Mouse (Mus musculus) liver, embryonic 13.5 days (tissue): ENCODE measurements at regions not wholly inside any gene's neighbourhood (a gene's known extent, or its start where the extent isn't known, plus 50 kb on each side); places are given as distances from the start of the nearest gene placed in this dataset.
"Not testable (repeated sequence)": the region's sequence is repeated elsewhere in the genome, so short reads cannot be mapped to it uniquely, and the experiment has no call there.

Experiments
- ATAC-seq: fragments of 200-750 bp; cut with Nextera tagmentation; 2 replicates; pipeline ENCODE4 v1.8.0; 2017; ENCODE audit warnings: low read depth, mild to moderate bottlenecking, moderate number of reproducible peaks, moderate library complexity
- DNase-seq: peaks from one replicate; pipeline ENCODE4 v3.0.0; 2022
- H3K27ac ChIP-seq: fragments of 300-500 bp; sonication (generic); 2 replicates; pipeline ENCODE4 v1.5.1; 2015; ENCODE audit warnings: moderate library complexity, mild to moderate bottlenecking, inconsistent platforms
- H3K27me3 ChIP-seq: fragments of 300-500 bp; sonication (generic); 2 replicates; pipeline ENCODE4 v1.6.1; 2015; ENCODE audit warnings: mild to moderate bottlenecking, inconsistent platforms
- H3K36me3 ChIP-seq: fragments of 300-500 bp; sonication (generic); 2 replicates; pipeline ENCODE4 v1.6.1; 2015; ENCODE audit warnings: mild to moderate bottlenecking, inconsistent platforms
- H3K4me1 ChIP-seq: fragments of 300-500 bp; sonication (generic); replicated peaks from 2 replicates; pipeline ENCODE4 v1.6.1; 2015; ENCODE audit warnings: inconsistent platforms
- H3K4me2 ChIP-seq: fragments of 300-500 bp; sonication (generic); 2 replicates; pipeline ENCODE4 v1.6.1; 2015; ENCODE audit warnings: inconsistent platforms, mild to moderate bottlenecking, moderate library complexity
- H3K4me3 ChIP-seq: fragments of 300-500 bp; sonication (generic); replicated peaks from 2 replicates; pipeline ENCODE4 v1.5.1; 2015; ENCODE audit warnings: mild to moderate bottlenecking, inconsistent platforms
- H3K9ac ChIP-seq: fragments of 300-500 bp; sonication (generic); 2 replicates; pipeline ENCODE4 v1.6.1; 2015; ENCODE audit warnings: mild to moderate bottlenecking, inconsistent platforms
- H3K9me3 ChIP-seq: fragments of 300-500 bp; sonication (generic); replicated peaks from 2 replicates; pipeline ENCODE4 v1.6.1; 2016; ENCODE audit warnings: inconsistent platforms
- WGBS: fragments of 180-500 bp; shearing (Covaris S2); methylation state at CpG from one replicate; pipeline ENCODE4 v1.1.7; 2015; ENCODE audit not compliant: insufficient replicate concordance; 5-methylcytosine and 5-hydroxymethylcytosine counted together

DNA sequence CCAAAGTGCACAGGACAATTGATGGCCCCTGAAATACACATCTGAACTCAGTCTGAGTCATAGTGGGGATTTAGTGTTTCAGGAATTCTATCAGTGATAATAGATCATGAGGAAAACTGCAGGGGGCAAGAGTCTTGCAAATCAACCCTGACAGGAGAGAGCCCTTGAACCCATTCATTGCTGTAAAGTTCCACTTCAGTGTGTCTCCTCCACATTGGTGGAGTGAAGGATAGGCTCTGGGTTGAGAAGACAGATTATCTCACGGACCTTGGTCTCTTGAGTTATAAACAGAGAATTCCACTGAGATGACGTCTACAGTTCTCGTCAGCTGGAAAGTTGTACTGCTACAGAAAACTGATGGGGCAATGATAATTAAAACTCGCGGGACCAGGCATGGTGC is 97.3 kb upstream of the Abca1 start:
- Histone ChIP-seq H3K9me3 (no peaks in the 10 kb centered on the region), H3K4me1 (no peaks in the 10 kb centered on the region), H3K9ac (no peak overlapping the region), H3K4me3 (no peak overlapping the region), H3K27me3 (no peaks in the 10 kb centered on the region), H3K36me3 (no peaks in the 10 kb centered on the region), H3K4me2 (no peak overlapping the region), H3K27ac (no peak overlapping the region)
- ATAC-seq (no peak), DNase-seq (no peak)
- 65% methylated on average over 5 of the region's 5 CpGs for WGBS

DNA sequence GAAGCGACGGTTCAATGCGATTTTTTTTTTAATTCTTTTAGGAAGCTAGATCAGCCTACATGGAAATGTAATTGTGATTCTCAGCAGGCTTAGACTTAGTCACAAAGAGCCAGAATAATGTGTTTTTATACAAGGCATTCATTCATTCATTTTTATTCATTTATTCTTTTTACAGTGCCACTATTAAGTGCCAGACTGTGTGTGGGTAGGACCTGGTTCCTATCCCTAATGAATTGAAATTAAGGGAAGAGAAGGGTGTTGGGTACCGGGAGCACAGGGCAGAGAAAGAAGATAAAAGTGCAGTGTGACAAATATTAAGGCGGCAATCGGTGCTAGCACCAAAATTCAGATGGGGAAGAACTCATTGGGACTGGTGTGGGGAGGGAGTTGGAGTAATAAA is 94.8 kb upstream of the Abca1 start:
- Histone ChIP-seq H3K4me1 (no peaks in the 10 kb centered on the region), H3K9me3 (no peaks in the 10 kb centered on the region), H3K4me2 (no peak overlapping the region), H3K27me3 (no peaks in the 10 kb centered on the region), H3K4me3 (no peak overlapping the region), H3K36me3 (no peaks in the 10 kb centered on the region), H3K27ac (no peak overlapping the region), H3K9ac (no peak overlapping the region)
- DNase-seq: no peak
- ATAC-seq: no peak
- WGBS: 71% methylated on average over 6 of the region's 6 CpGs

DNA sequence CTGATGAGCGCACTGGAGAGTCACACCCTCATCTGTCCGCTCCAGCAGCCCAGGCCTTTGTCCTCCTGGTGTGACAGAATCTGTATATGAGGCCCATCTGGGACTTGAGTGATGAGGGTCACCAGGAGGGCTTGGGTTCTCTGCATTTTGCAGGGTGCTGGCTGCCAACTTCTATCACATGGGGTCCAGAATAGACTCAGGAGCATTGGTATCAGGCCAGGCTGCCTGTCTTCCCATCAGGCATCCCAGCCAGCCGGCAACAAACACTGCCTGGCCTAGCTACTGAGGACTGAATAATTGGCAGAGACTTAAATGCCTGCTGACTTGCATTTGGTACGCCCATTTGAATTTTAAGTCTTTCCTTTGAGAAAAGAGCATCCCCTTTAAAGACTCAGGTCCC is 94.0 kb upstream of the Abca1 start:
- Histone ChIP-seq H3K27ac (no peak overlapping the region), H3K27me3 (no peaks in the 10 kb centered on the region), H3K36me3 (no peaks in the 10 kb centered on the region), H3K9ac (no peak overlapping the region), H3K9me3 (no peaks in the 10 kb centered on the region), H3K4me2 (no peak overlapping the region), H3K4me3 (no peak overlapping the region), H3K4me1 (no peaks in the 10 kb centered on the region)
- 70% methylated on average over 4 of the region's 4 CpGs for WGBS
- DNase-seq (no peak), ATAC-seq (no peak)

DNA sequence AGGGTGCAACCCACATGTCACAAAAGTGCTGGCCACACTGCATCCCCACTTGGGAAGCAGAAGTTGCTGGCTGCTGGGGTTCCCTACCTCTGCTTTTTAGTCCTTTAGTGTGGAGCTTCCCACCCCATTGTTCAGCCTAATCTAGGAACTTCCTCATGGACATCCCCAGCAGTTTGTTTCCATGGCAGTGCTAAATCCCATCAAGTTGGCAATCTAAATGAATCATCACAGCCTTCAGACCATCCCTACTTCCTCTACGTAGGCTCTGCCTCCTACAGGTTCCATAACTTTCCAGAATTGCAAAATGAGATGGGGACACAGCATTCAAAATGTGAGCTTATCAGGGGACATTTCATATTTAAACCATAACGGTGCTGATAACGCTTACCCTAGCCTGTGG is 90.6 kb upstream of the Abca1 start:
- Histone ChIP-seq H3K27ac (no peak overlapping the region), H3K4me2 (no peak overlapping the region), H3K9me3 (no peaks in the 10 kb centered on the region), H3K4me3 (no peak overlapping the region), H3K36me3 (no peaks in the 10 kb centered on the region), H3K27me3 (no peaks in the 10 kb centered on the region), H3K4me1 (peaks cover 14% of the 10 kb centered on the region), H3K9ac (no peak overlapping the region)
- ATAC-seq (no peak), DNase-seq (no peak)
- 67% methylated on average over 3 of the region's 3 CpGs for WGBS

DNA sequence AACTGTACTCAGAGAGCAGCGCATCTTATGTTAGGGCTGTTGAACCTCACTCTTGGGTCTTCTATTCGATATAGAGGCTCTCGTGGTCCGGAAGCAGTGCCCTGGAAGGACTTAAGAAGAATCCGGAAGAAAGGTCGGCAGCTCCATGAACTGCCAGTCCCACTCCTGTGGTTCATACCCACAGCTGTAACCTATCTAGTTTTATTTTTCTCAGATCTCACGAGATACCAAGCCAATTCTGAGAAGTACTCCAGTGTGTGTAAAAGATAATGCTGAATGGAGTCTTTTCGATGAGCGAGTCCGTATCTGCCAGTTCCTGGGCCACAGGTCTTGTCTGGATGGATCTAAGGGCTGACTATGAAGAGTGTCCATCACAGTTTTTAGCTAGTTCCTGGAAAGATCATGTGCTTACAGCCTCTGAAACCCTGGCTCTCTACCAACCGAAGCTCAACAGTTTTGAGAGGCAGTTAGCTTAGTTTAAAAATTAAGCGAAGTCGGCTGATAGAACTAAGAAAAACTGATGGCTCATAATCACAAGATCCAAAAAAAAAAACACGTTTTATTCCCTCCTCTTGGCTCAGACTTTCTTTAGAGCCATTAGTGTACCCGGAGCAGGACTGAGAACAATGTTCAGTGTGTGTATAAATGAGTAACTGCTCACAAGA is 86.5 kb upstream of the Abca1 start:
- ATAC-seq (peak; percentile 95), DNase-seq (peak; percentile 8)

DNA sequence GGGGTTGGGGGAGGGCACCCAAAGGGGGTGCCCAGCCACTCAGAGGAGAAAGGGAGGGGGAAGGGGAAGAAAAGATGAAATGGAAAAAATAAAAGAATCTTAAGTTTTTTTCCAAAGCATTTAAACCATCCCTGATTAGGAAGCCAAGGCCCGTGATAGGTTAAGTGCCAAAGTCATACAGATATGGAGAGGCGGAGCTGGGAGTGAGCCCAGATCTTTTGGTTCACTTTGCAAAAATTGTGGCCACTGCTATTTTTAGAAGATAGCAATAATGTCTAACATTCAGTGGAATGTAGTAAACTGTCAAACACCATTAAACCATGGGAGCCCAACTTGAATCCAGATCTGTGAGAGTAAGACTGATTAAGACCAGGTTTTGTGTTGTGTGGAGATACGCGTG is 85.9 kb upstream of the Abca1 start:
- H3K9me3 ChIP-seq: no peaks in the 10 kb centered on the region
- H3K4me1 ChIP-seq: peaks cover 17% of the 10 kb centered on the region
- DNase-seq: no peak
- H3K9ac ChIP-seq: no peak overlapping the region
- no peaks in the 10 kb centered on the region for H3K36me3 ChIP-seq
- WGBS: 77% methylated on average over 4 of the region's 4 CpGs
- H3K27ac ChIP-seq: peak overlapping the region; percentile 37
- no peak overlapping the region for H3K4me3 ChIP-seq
- no peaks in the 10 kb centered on the region for H3K27me3 ChIP-seq
- no peak for ATAC-seq
- peak overlapping the region; percentile 38; the same call in 1 of the 2 replicates for H3K4me2 ChIP-seq

More for the DNA sequence above, 86.5 kb upstream of the Abca1 start:
- Histone ChIP-seq H3K9ac (no peak overlapping the region), H3K9me3 (no peaks in the 10 kb centered on the region), H3K27ac (peak overlapping the region; percentile 37), H3K4me2 (peak overlapping the region; percentile 38; the same call in 1 of the 2 replicates), H3K4me3 (no peak overlapping the region), H3K36me3 (no peaks in the 10 kb centered on the region), H3K27me3 (no peaks in the 10 kb centered on the region), H3K4me1 (peaks cover 17% of the 10 kb centered on the region)
- WGBS: 45% methylated on average over 15 of the region's 15 CpGs

DNA sequence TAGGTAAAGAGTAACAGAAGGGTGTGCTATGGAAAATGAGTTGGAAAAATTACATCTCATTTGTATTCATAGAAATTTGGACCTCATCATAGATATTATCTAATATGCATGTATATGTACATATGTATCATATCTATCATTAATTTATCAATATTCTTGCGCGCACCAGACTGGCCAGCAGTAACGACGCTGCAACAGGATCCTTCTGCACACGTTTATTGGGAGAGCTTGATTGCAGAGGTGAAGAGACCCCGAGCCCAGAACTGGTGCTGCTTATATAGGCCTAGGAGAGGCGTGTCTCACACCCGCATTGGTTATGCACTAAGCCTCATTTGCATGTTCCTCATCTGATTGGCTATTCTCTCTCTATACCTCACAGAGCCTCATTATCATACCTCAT is 83.8 kb upstream of the Abca1 start:
- H3K4me2 ChIP-seq, H3K9ac ChIP-seq, H3K9me3 ChIP-seq, H3K27me3 ChIP-seq, DNase-seq, H3K27ac ChIP-seq, H3K36me3 ChIP-seq, ATAC-seq, H3K4me3 ChIP-seq: not testable (repeated sequence)
- H3K4me1 ChIP-seq: peaks cover 32% of the 10 kb centered on the region
- 83% methylated on average over 8 of the region's 8 CpGs for WGBS

DNA sequence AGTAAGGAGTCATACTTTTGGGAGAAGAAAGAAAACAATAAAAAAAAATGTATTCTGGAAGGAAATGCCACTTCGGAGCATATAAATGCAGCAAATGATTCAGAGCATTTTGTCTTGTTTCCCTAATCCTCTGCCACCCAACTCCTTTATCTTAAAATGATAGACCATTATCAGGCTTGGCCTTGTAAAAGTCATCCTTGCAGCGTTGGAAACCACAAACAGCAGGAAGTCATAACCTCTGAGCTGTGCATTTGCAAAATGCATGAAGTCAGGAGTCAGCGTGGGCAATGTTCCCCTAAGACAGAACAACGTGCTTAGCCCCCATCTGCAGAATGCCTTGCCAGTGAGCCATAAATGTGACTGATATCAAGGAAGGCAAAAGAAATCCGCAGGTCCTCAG is 80.2 kb upstream of the Abca1 start:
- no peaks in the 10 kb centered on the region for H3K27me3 ChIP-seq
- no peak overlapping the region for H3K27ac ChIP-seq
- peaks cover 17% of the 10 kb centered on the region for H3K4me1 ChIP-seq
- 19% methylated on average over 5 of the region's 5 CpGs for WGBS
- H3K9me3 ChIP-seq: no peaks in the 10 kb centered on the region
- no peak for DNase-seq
- H3K9ac ChIP-seq: no peak overlapping the region
- H3K4me3 ChIP-seq: no peak overlapping the region
- no peaks in the 10 kb centered on the region for H3K36me3 ChIP-seq
- H3K4me2 ChIP-seq: no peak overlapping the region
- no peak for ATAC-seq

DNA sequence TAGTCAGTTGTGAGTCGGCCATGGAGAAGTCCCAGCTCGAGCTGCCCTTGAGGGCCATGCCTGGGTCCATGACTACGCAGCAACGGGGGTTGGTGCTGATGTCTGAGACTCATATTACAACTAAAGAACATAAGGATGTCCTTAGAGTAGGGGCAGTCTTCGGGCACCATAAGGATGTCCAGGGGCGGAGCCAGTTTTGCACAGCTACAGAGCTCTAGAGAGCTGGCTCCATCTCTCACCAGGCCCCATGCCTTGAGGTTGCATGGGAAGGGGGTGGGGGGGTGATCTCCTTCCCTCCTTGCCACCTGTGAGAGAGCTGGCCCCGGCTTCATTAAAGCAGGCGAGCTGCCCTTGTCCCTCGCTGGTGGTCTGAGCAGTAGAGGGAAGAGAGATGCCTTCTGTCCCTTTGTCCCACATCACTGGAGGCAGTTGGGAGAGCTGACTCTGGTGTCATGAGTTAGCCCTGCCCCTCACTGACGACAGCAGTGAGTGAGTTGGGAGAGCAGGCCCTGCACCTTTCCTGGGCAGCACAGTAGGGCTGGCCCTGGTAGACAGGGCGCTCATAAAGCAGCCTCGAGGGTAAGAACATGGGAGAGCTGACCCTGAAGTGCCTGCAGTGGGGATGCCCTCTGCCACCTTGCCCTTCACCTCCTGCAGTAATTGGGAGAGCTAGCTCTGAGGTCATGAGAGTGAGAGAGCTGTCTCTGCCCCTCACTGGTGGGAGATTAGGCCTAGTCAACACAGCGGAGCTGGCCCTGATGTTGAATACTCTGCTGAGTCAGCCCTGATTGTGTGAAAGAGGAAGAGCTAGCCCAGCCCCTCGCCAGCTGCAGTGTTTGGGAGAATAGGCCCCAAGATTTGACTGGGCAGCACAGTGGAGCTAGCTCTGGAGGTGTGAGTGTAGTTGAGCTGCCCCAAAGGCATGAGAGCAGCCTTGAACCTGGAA is 78.9 kb upstream of the Abca1 start:
- peaks cover 17% of the 10 kb centered on the region for H3K4me1 ChIP-seq
- H3K36me3 ChIP-seq: no peaks in the 10 kb centered on the region
- H3K27me3 ChIP-seq: no peaks in the 10 kb centered on the region
- H3K4me3 ChIP-seq: no peak overlapping the region
- WGBS: 57% methylated on average over 14 of the region's 14 CpGs
- no peak overlapping the region for H3K9ac ChIP-seq
- H3K27ac ChIP-seq: peak overlapping the region; percentile 9; the same call in 1 of the 2 replicates
- no peak overlapping the region for H3K4me2 ChIP-seq
- no peaks in the 10 kb centered on the region for H3K9me3 ChIP-seq
- DNase-seq (peak; percentile 15), ATAC-seq (peak; percentile 68)

DNA sequence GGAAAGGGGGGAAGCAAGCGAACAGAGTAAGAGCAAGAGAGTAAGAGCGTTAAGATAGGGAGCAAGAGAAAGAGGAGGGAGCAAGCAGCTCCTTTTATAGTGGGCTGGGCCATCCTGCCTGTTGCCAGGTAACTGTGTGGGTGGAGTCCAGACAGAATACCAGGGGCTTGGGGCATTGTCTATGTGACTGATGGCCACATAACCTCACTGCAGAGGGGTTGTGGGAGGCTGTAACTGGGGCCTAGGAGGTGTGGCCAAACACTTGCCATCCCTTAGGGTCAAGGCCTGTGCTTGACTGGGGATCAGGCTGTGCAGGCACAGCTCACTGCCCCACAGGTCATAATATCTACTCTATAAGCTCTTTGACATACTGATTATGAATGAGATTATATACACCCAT is 76.2 kb upstream of the Abca1 start:
- DNase-seq (no peak), ATAC-seq (no peak)
- Histone ChIP-seq H3K27me3 (no peaks in the 10 kb centered on the region), H3K27ac (no peak overlapping the region), H3K4me2 (no peak overlapping the region), H3K4me1 (peaks cover 17% of the 10 kb centered on the region), H3K4me3 (no peak overlapping the region), H3K36me3 (no peaks in the 10 kb centered on the region), H3K9ac (no peak overlapping the region), H3K9me3 (no peaks in the 10 kb centered on the region)
- WGBS: 51% methylated on average over 2 of the region's 2 CpGs

DNA sequence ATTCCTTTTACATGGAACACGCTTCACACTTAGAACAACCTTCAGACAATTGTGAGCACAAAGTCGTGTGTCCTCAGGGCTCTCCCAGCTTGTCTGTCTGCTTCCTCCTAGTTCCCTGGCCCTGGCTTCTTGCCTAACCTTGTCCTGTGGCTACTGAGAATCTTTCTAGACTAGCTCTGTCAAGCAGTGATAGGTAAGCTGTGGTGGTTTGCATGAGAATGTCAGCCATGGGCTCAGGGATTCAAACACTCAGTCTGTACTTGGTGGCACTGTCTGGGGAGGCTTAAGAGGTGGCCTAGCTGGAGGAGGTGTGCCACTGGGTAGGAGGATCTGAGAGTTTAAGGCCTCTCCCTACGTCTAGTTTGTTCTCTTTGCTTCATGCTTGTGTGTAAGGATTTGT is 72.7 kb upstream of the Abca1 start:
- Histone ChIP-seq H3K9me3 (no peaks in the 10 kb centered on the region), H3K27ac (no peak overlapping the region), H3K9ac (no peak overlapping the region), H3K4me2 (no peak overlapping the region), H3K36me3 (no peaks in the 10 kb centered on the region), H3K4me3 (no peak overlapping the region), H3K4me1 (no peaks in the 10 kb centered on the region), H3K27me3 (no peaks in the 10 kb centered on the region)
- no peak for DNase-seq
- ATAC-seq: no peak
- 63% methylated on average over 3 of the region's 3 CpGs for WGBS
